Mouse (Mus musculus): ENCODE data around the gene Slc6a12. TPM values are rescaled to one million over a fixed set of nuclear protein-coding genes. Genes with fewer than 3 reads are reported as not detected.

The Slc6a12 gene
- polyA plus RNA-seq, 1 experiment from 2014 or later = 3.3 TPM

DNA sequence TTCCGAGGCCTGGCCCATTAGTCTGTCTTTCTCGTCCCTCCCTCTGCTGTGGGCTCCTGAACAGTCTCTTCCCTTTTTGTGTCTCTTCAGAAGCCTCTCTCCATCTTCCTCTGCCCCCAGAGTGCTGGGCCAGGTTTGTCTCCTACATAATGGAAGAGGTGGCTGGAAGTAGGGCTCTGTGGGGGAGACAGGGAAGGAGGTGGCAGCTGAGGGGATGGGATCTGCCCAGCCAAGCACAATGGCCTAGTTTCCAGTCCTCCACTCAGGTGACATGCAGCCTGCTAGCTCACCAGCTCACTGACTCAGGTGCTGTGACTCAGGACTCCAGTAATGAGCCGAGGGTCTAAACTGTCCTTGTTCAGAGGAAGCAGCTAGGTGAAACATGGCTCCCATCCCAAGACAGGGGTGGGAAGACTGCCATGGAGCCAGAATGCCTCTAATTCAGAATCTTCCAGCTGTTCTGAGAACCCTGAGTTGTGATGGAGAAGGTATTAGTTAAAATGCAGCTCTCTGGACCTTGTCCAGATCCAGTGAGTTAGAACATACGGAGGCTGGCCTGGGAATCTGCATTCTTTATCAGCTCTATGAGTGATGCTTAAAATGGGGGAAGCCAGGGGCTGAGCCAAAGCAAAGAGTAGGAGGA lies 49.9 kb downstream of the Slc6a12 start:
- WGBS = 81% methylated on average over 4 of the region's 4 CpGs
- H3K4me3 ChIP-seq = no peak overlapping the region
- H3K4me1 ChIP-seq = no peaks in the 10 kb centered on the region
- H3K9ac ChIP-seq = no peak overlapping the region
- H3K27ac ChIP-seq = no peak overlapping the region
- no peaks in the 10 kb centered on the region for H3K9me3 ChIP-seq
- no peaks in the 10 kb centered on the region for H3K27me3 ChIP-seq (replicated peaks)
- no peaks in the 10 kb centered on the region for H3K36me3 ChIP-seq (replicated peaks)
- H3K4me2 ChIP-seq = no peak overlapping the region
- no peak for ATAC-seq (replicated peaks)

DNA sequence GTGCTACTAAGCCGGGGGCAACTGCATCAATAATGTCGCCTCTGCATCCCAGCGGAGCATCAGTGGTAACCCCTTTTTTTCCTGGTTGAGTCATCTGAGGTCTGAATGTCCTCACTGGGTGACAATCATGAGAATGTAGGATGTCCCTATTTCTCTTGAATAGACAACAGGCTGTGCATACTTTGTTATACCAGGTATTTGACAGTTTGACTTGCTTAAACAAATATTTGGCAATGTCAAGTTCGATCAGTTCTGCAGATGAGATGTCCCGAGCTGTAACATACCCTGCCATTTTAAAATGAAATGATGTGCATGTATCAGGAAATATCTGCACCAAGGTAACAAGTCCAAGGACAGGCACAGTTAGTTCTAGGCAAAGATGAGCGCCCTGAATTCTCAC lies 58.3 kb downstream of the Slc6a12 start:
- Histone ChIP-seq H3K9ac (no peak overlapping the region), H3K9me3 (no peaks in the 10 kb centered on the region), H3K4me1 (peaks cover 11% of the 10 kb centered on the region), H3K4me3 (no peak overlapping the region), H3K27me3 (replicated peaks) (no peaks in the 10 kb centered on the region), H3K27ac (no peak overlapping the region), H3K36me3 (replicated peaks) (no peaks in the 10 kb centered on the region), H3K4me2 (no peak overlapping the region)
- no peak for ATAC-seq (replicated peaks)
- WGBS = 89% methylated on average over 6 of the region's 6 CpGs

DNA sequence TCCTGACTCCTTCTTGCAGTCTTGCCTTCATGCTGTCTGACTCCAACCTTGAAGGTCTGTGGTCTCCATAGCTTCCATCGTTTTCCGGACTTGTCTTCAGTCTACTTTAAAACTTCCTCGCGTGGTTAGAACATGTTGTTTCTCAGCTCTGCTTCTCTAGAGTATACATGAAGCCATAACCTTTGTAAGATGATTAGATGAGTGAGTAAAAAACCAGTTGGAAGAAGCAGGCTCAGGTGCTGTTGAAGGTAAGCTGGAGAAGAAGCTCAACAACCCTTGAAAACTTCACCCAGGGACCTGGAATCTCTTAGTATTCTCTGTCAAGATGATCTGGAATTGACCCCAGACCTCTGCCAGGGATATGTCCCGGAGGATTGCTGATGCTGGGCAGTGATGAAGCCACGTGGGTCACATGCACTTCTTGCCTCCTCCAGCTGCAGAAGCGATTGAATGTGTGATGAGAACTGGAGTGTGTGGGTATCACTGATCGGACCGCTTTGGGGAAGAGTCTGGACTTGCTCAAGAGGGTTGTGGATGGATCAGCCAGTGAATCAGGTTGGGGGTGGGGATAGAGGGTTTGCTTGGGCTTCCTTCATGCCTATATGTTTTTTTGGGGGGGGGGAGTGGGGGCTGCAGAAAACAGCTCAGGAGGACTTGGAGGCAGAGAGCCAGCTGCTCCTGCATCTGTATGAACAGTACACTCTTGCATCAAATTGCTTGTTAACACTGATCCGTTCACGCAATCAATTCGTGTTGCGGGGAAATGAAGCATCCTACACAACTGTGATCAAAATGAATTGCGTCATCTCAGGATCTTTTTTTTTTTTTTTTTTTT lies 59.2 kb downstream of the Slc6a12 start:
- ATAC-seq (replicated peaks) = peak; percentile 68
- peak overlapping the region; percentile 72 for H3K27ac ChIP-seq
- H3K4me3 ChIP-seq = no peak overlapping the region

DNA sequence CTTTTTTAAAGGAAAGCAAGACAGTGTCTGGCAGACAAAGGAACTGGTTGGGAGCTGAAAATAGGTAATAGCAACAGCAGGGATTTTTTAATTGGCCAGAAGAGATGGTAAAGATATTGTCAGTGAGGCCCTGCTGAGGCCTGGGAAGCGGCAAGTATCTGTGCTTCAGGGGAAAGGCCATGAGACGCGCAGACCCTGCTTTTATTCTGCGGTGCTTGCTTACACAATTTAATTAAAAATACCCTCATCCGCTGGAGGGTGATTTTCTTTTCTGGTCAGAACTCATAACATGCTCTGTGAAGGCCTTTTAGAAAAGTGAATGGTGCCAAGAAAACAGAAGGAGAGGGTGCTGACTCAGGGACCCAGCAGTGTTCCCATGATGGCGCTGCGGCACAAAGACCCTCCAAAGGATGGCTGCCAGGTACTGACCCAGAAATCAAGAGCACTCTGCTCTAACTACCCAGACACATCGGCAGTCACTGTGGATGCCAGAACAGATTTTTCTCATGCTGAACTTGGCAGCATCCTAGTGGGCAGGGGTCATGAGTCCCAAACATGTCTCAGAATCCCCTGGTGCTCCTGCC lies 59.9 kb downstream of the Slc6a12 start:
- Histone ChIP-seq H3K4me2 (no peak overlapping the region), H3K4me3 (no peak overlapping the region), H3K4me1 (peaks cover 11% of the 10 kb centered on the region), H3K9ac (no peak overlapping the region), H3K27me3 (replicated peaks) (no peaks in the 10 kb centered on the region), H3K9me3 (no peaks in the 10 kb centered on the region), H3K36me3 (replicated peaks) (no peaks in the 10 kb centered on the region), H3K27ac (peak overlapping the region; percentile 72)
- WGBS = 45% methylated on average over 8 of the region's 8 CpGs
- ATAC-seq (replicated peaks) = peak; percentile 67

More for the DNA sequence above, 59.2 kb downstream of the Slc6a12 start:
- 68% methylated on average over 14 of the region's 14 CpGs for WGBS
- H3K4me1 ChIP-seq = peaks cover 11% of the 10 kb centered on the region
- H3K27me3 ChIP-seq (replicated peaks) = no peaks in the 10 kb centered on the region
- H3K4me2 ChIP-seq = no peak overlapping the region
- no peaks in the 10 kb centered on the region for H3K36me3 ChIP-seq (replicated peaks)
- H3K9me3 ChIP-seq = no peaks in the 10 kb centered on the region
- no peak overlapping the region for H3K9ac ChIP-seq

DNA sequence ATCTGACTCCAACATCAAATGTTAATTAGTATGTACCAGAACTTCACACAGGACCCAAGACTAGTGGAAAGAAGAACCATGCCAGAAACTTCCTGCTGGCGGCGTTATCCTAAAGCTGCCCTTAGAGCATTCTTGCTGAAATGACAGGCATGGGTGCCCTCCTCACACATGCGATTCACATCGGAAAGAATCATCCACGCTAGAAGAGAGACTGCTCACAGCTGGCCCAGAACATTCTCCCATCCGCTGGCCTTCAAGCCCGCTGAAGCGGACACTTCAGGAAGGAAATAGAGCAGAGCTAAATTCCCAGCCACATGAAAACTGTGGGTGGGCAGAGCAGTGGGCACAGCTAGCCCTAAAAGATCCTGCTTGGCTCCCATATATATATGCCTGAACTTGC lies 62.4 kb downstream of the Slc6a12 start:
- no peaks in the 10 kb centered on the region for H3K9me3 ChIP-seq
- 88% methylated on average over 8 of the region's 8 CpGs for whole genome bisulfite sequencing
- no peak overlapping the region for H3K4me2 ChIP-seq
- H3K27ac ChIP-seq = no peak overlapping the region
- ATAC-seq (replicated peaks) = no peak
- H3K4me3 ChIP-seq = no peak overlapping the region
- no peaks in the 10 kb centered on the region for H3K36me3 ChIP-seq (replicated peaks)
- peaks cover 11% of the 10 kb centered on the region for H3K4me1 ChIP-seq
- no peaks in the 10 kb centered on the region for H3K27me3 ChIP-seq (replicated peaks)
- H3K9ac ChIP-seq = no peak overlapping the region

DNA sequence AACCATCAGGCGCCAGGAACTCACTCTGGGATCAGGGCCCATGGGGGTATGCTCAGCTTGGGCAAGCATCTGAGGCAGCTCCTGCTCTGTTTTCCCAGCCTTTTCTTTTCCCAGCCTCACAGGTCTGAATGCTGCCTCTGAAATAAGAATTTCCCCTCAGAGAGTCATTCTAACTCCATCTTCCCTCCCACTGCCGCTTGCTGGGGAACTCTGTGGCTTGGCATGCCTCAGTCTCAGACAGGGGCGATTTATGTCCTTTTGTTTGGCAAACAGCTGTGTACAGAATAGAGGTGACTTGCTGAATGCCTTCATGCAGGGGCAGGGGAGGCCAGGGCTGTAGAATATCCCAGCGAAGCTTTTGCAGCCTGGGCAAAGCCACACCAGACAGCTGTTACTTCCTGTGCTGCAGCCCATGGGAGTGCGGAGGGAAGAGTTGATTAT lies 64.7 kb downstream of the Slc6a12 start:
- no peaks in the 10 kb centered on the region for H3K36me3 ChIP-seq (replicated peaks)
- no peak overlapping the region for H3K27ac ChIP-seq
- no peak overlapping the region for H3K4me3 ChIP-seq
- 28% methylated on average over 5 of the region's 5 CpGs for WGBS
- peaks cover 9% of the 10 kb centered on the region for H3K4me1 ChIP-seq
- H3K27me3 ChIP-seq (replicated peaks) = peaks cover 11% of the 10 kb centered on the region
- no peak overlapping the region for H3K4me2 ChIP-seq
- no peak overlapping the region for H3K9ac ChIP-seq
- ATAC-seq (replicated peaks) = no peak
- H3K9me3 ChIP-seq = no peaks in the 10 kb centered on the region

DNA sequence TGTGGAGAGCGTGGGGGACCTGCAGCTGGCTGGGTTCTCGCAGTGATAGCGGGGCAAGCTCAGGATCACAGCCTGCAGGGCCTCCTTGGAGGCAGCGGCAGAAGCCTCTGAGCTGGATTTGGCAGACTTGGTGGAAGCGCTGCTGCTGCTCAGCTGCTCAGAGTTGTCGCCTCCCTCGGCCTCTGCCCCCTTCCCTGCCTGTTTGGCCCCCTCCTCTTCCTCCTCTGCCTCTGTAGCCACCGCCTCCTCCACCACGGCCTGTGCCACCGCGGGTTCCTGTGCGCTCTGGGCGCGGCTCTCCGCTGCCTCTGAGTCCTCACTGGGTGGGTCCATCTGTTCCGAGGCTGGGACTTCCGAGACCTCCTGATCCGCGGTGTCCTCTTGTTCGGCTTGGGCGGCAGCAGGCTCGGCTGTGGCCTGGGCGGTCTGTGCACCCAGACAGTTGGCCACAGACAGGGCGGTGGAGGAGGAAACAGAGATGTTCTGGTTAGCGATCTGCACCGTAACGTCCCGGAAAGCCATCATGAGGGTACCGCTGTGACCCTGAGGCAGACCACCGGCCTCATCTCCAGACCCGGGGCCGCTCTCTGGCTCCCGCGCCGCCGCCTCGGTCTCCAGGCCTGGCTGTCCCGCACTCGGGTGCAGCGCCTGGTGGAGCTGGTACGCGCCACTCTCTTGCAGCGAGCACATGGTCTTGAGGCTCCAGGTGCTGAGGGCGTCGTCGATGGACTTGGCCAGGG lies 69.9 kb downstream of the Slc6a12 start:
- peak; percentile 53; the same call in 1 of the 2 replicates for ATAC-seq (replicated peaks)
- 3% methylated on average over 46 of the region's 46 CpGs for WGBS

More for the DNA sequence above, 69.9 kb downstream of the Slc6a12 start:
- Histone ChIP-seq H3K4me2 (peak overlapping the region; percentile 24; the same call in 1 of the 2 replicates), H3K27ac (no peak overlapping the region), H3K27me3 (replicated peaks) (peaks cover 38% of the 10 kb centered on the region), H3K4me1 (peaks cover 7% of the 10 kb centered on the region; the same call in 1 of the 2 replicates), H3K4me3 (peak overlapping the region; percentile 2; the same call in 1 of the 2 replicates), H3K9me3 (no peaks in the 10 kb centered on the region), H3K36me3 (replicated peaks) (no peaks in the 10 kb centered on the region), H3K9ac (no peak overlapping the region)

Small RNAs within 50 kb of the gene (microRNA-seq; reads per million reads assigned to microRNA genes)
- gene Gm24855 = not detected

Other genes starting within 250 kb of the Slc6a12 start
- gene Mical3, start 212.1 kb upstream of the Slc6a12 start, polyA plus RNA-seq (2015; fragmentation: Nextera tagmentation; extraction: Ambion mirVana) = 43.1 and 50.0 TPM in 2 replicates
- 19.9 and 20.4 TPM in 2 replicates for gene Pex26, start 159.4 kb upstream of the Slc6a12 start, polyA plus RNA-seq (2015; fragmentation: Nextera tagmentation; extraction: Ambion mirVana)
- 0.70 and 1.1 TPM in 2 replicates for gene Tuba8, start 132.4 kb upstream of the Slc6a12 start, polyA plus RNA-seq (2015; fragmentation: Nextera tagmentation; extraction: Ambion mirVana)
- gene Usp18, start 97.2 kb upstream of the Slc6a12 start, polyA plus RNA-seq (2015; fragmentation: Nextera tagmentation; extraction: Ambion mirVana) = 2.1 and 3.4 TPM in 2 replicates
- 50.2 and 63.7 TPM in 2 replicates for gene Slc6a13, start 42.8 kb upstream of the Slc6a12 start, polyA plus RNA-seq (2015; fragmentation: Nextera tagmentation; extraction: Ambion mirVana)
- 12.4 and 13.7 TPM in 2 replicates for gene Iqsec3, start 130.6 kb downstream of the Slc6a12 start, polyA plus RNA-seq (2015; fragmentation: Nextera tagmentation; extraction: Ambion mirVana)